Mouse (Mus musculus): ENCODE measurements around the gene Abat. TPM values are rescaled to one million over a fixed set of nuclear protein-coding genes. Genes with fewer than 3 reads are reported as not detected.

The Abat gene
- polyA plus RNA-seq, 1 experiment from 2014 or later, result 18.1 TPM

GRCm38 (mm10) chr16:8596336-8596735 lies 83.1 kb downstream of the Abat start:
- DNase-seq (ENCODE audit: low spot score, missing footprints) (no peak), ATAC-seq (ENCODE audit: low FRiP score) (no peak)
- H3K4me1 ChIP-seq (ENCODE audit: control insufficient read depth, insufficient read depth, low read length), result no peaks in the 10 kb centered on the region
- 71% methylated on average over 4 of the region's 4 CpGs for WGBS
- no peak overlapping the region for H3K27ac ChIP-seq (ENCODE audit: low read depth, low read length)
- no peak overlapping the region for H3K9ac ChIP-seq (ENCODE audit: low read length)
- H3K9me3 ChIP-seq (ENCODE audit: control insufficient read depth, low read length), result no peaks in the 10 kb centered on the region
- H3K27me3 ChIP-seq (ENCODE audit: control insufficient read depth, insufficient read depth, low read length), result no peaks in the 10 kb centered on the region
- no peaks in the 10 kb centered on the region for H3K36me3 ChIP-seq (ENCODE audit: control insufficient read depth, insufficient read depth, low read length)
- no peak overlapping the region for H3K4me2 ChIP-seq
- H3K4me3 ChIP-seq (ENCODE audit: low read depth, low read length), result no peak overlapping the region

GRCm38 (mm10) chr16:8597516-8597915 lies 84.3 kb downstream of the Abat start:
- Histone ChIP-seq H3K36me3 (ENCODE audit: control insufficient read depth, insufficient read depth, low read length) (no peaks in the 10 kb centered on the region), H3K9ac (ENCODE audit: low read length) (no peak overlapping the region), H3K27me3 (ENCODE audit: control insufficient read depth, insufficient read depth, low read length) (no peaks in the 10 kb centered on the region), H3K4me3 (ENCODE audit: low read depth, low read length) (no peak overlapping the region), H3K27ac (ENCODE audit: low read depth, low read length) (no peak overlapping the region), H3K4me1 (ENCODE audit: control insufficient read depth, insufficient read depth, low read length) (no peaks in the 10 kb centered on the region), H3K9me3 (ENCODE audit: control insufficient read depth, low read length) (no peaks in the 10 kb centered on the region), H3K4me2 (no peak overlapping the region)
- no peak for DNase-seq (ENCODE audit: low spot score, missing footprints)
- 82% methylated on average over 5 of the region's 5 CpGs for WGBS
- no peak for ATAC-seq (ENCODE audit: low FRiP score)

- Histone ChIP-seq H3K9ac (ENCODE audit: low read length) (no peak overlapping the region), H3K27me3 (ENCODE audit: control insufficient read depth, insufficient read depth, low read length) (no peaks in the 10 kb centered on the region), H3K9me3 (ENCODE audit: control insufficient read depth, low read length) (no peaks in the 10 kb centered on the region), H3K4me1 (ENCODE audit: control insufficient read depth, insufficient read depth, low read length) (no peaks in the 10 kb centered on the region), H3K4me3 (ENCODE audit: low read depth, low read length) (no peak overlapping the region), H3K27ac (ENCODE audit: low read depth, low read length) (no peak overlapping the region), H3K36me3 (ENCODE audit: control insufficient read depth, insufficient read depth, low read length) (no peaks in the 10 kb centered on the region), H3K4me2 (no peak overlapping the region)
- 88% methylated on average over 3 of the region's 3 CpGs for WGBS
- ATAC-seq (ENCODE audit: low FRiP score) (no peak), DNase-seq (ENCODE audit: low spot score, missing footprints) (no peak)
Observed at GRCm38 (mm10) chr16:8603789-8604188, 90.6 kb downstream of the Abat start.

DNA sequence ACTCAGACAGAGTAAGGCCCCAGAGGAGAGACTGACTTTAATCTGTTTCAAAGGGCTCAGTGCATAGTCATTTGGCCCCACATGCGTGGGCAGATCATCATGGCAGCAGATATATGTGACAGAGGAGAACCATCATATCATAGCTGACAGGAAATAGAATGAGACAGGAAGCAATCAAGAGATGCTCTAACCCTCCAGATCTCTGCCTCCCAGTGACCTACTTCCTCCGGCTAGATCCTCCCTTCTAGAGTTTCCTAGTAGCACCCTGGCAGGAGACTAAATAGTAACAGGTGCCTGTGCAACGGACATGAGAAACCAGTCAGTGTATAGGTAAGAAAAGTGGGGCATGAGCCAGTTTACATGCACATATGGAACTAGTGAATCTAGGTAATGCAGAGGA lies 97.2 kb downstream of the Abat start:
- Histone ChIP-seq H3K27ac (ENCODE audit: low read depth, low read length) (no peak overlapping the region), H3K36me3 (ENCODE audit: control insufficient read depth, insufficient read depth, low read length) (no peaks in the 10 kb centered on the region), H3K4me3 (ENCODE audit: low read depth, low read length) (no peak overlapping the region), H3K9ac (ENCODE audit: low read length) (no peak overlapping the region), H3K9me3 (ENCODE audit: control insufficient read depth, low read length) (no peaks in the 10 kb centered on the region), H3K4me1 (ENCODE audit: control insufficient read depth, insufficient read depth, low read length) (no peaks in the 10 kb centered on the region), H3K27me3 (ENCODE audit: control insufficient read depth, insufficient read depth, low read length) (no peaks in the 10 kb centered on the region), H3K4me2 (no peak overlapping the region)
- ATAC-seq (ENCODE audit: low FRiP score) (no peak), DNase-seq (ENCODE audit: low spot score, missing footprints) (no peak)
- WGBS, result 87% methylated on average over 3 of the region's 3 CpGs

DNA sequence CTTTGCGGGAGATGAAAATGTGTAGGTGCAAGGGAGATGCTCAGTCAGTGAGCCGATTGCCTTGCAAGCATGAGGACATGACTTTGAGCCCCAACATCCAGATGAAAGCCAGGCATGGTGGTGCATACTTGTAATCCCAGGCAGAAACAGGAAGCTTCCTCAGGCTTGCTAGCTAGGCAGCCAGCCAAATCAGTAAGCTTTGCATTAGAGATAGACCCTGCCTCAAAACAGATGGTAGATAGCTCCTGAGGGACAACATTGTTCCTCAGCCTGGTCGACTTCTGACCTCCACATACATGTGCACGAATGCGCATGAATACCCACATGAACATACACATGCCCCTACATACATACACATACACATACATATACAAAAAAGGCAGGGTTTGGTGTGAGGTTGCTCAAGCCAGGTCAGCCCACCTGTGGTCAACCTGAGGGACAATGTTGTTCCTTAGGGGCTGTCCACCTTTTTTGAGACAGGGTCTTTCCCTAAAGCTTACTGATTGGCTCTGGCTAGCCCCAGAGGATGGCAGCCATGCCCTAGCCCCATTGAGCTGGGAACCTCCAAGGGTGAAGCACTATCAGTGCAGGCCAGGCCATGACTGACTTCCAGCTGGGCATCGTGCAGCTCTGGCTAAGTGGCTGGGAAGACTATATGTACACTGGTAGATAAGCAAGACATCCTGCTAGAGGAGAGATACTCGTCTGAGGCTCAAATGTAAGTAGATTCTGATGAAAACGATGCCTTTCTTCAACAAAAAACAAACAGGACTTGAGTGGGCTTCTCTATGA lies 99.2 kb downstream of the Abat start:
- Histone ChIP-seq H3K9ac (ENCODE audit: low read length) (no peak overlapping the region), H3K27me3 (ENCODE audit: control insufficient read depth, insufficient read depth, low read length) (no peaks in the 10 kb centered on the region), H3K36me3 (ENCODE audit: control insufficient read depth, insufficient read depth, low read length) (no peaks in the 10 kb centered on the region), H3K9me3 (ENCODE audit: control insufficient read depth, low read length) (no peaks in the 10 kb centered on the region), H3K4me1 (ENCODE audit: control insufficient read depth, insufficient read depth, low read length) (no peaks in the 10 kb centered on the region), H3K4me2 (no peak overlapping the region), H3K4me3 (ENCODE audit: low read depth, low read length) (no peak overlapping the region), H3K27ac (ENCODE audit: low read depth, low read length) (no peak overlapping the region)
- DNase-seq (ENCODE audit: low spot score, missing footprints) (no peak), ATAC-seq (ENCODE audit: low FRiP score) (no peak)
- WGBS, result 87% methylated on average over 8 of the region's 8 CpGs

- DNase-seq (ENCODE audit: low spot score, missing footprints) (no peak), ATAC-seq (ENCODE audit: low FRiP score) (no peak)
- Histone ChIP-seq H3K4me1 (ENCODE audit: control insufficient read depth, insufficient read depth, low read length) (no peaks in the 10 kb centered on the region), H3K4me2 (no peak overlapping the region), H3K27ac (ENCODE audit: low read depth, low read length) (no peak overlapping the region), H3K9me3 (ENCODE audit: control insufficient read depth, low read length) (no peaks in the 10 kb centered on the region), H3K9ac (ENCODE audit: low read length) (no peak overlapping the region), H3K36me3 (ENCODE audit: control insufficient read depth, insufficient read depth, low read length) (no peaks in the 10 kb centered on the region), H3K27me3 (ENCODE audit: control insufficient read depth, insufficient read depth, low read length) (no peaks in the 10 kb centered on the region), H3K4me3 (ENCODE audit: low read depth, low read length) (no peak overlapping the region)
- 74% methylated on average over 4 of the region's 4 CpGs for WGBS
Observed at GRCm38 (mm10) chr16:8613039-8613438, 99.8 kb downstream of the Abat start.

- Histone ChIP-seq H3K4me3 (ENCODE audit: low read depth, low read length) (no peak overlapping the region), H3K9ac (ENCODE audit: low read length) (no peak overlapping the region), H3K4me2 (no peak overlapping the region), H3K27me3 (ENCODE audit: control insufficient read depth, insufficient read depth, low read length) (no peaks in the 10 kb centered on the region), H3K4me1 (ENCODE audit: control insufficient read depth, insufficient read depth, low read length) (no peaks in the 10 kb centered on the region), H3K27ac (ENCODE audit: low read depth, low read length) (no peak overlapping the region), H3K36me3 (ENCODE audit: control insufficient read depth, insufficient read depth, low read length) (no peaks in the 10 kb centered on the region), H3K9me3 (ENCODE audit: control insufficient read depth, low read length) (no peaks in the 10 kb centered on the region)
- no peak for DNase-seq (ENCODE audit: low spot score, missing footprints)
- ATAC-seq (ENCODE audit: low FRiP score), result no peak
- 81% methylated on average over 3 of the region's 3 CpGs for WGBS
Observed at GRCm38 (mm10) chr16:8613447-8613846, 100.2 kb downstream of the Abat start.

- H3K4me3 ChIP-seq (ENCODE audit: low read depth, low read length), result no peak overlapping the region
- 36% methylated on average over 10 of the region's 10 CpGs for WGBS
Observed at GRCm38 (mm10) chr16:8619659-8620314, 106.6 kb downstream of the Abat start.

DNA sequence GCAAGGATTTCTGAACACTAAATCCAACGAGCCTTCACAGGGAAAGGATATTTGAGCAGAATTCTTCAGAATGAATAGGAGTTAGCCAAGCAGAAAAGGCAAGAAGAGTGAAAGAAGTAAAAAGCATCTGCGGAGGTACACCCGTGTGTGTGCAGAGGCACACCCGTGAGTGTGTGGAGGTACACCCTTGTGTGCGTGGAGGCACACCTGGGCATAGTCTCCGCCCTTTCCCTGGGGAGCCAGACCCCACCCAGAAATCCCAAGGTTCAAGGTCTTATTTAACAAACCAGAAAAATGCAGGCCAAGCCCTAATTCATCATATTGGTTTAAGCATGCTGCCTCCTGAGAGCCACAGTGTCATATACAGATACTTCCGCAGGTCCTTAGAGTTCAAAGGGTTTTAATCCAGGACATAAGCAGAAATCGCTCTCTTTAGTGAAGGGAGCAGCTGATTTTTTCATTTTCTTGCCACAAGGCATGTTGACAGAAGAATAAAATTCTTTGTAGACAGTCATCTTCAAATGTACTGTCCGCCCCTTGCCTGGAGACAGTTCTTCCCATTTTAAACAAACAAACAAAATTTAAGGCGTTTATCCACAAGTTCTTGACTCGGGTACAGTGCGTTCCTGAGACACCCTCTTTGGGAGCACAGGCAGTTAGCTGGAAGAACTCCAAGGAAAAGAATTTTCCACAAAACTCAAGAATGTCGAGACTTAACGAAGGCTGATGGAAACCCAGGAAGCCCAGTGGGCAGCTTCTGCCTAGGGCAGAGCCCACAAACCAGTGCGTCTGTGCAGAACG lies 107.3 kb downstream of the Abat start:
- Histone ChIP-seq H3K4me3 (ENCODE audit: low read depth, low read length) (no peak overlapping the region), H3K27ac (ENCODE audit: low read depth, low read length) (no peak overlapping the region), H3K27me3 (ENCODE audit: control insufficient read depth, insufficient read depth, low read length) (no peaks in the 10 kb centered on the region), H3K36me3 (ENCODE audit: control insufficient read depth, insufficient read depth, low read length) (no peaks in the 10 kb centered on the region), H3K4me1 (ENCODE audit: control insufficient read depth, insufficient read depth, low read length) (peaks cover 12% of the 10 kb centered on the region), H3K9ac (ENCODE audit: low read length) (no peak overlapping the region), H3K4me2 (no peak overlapping the region), H3K9me3 (ENCODE audit: control insufficient read depth, low read length) (no peaks in the 10 kb centered on the region)
- ATAC-seq (ENCODE audit: low FRiP score) (no peak), DNase-seq (ENCODE audit: low spot score, missing footprints) (no peak)
- WGBS, result 80% methylated on average over 16 of the region's 16 CpGs

More at GRCm38 (mm10) chr16:8619659-8620314, 106.6 kb downstream of the Abat start:
- H3K36me3 ChIP-seq (ENCODE audit: control insufficient read depth, insufficient read depth, low read length), result no peaks in the 10 kb centered on the region
- H3K4me2 ChIP-seq, result no peak overlapping the region
- no peaks in the 10 kb centered on the region for H3K9me3 ChIP-seq (ENCODE audit: control insufficient read depth, low read length)
- H3K9ac ChIP-seq (ENCODE audit: low read length), result no peak overlapping the region
- ATAC-seq (ENCODE audit: low FRiP score), result 0 out of 2 replicates have a peak, but pooled peaks have one; percentile 22
- no peaks in the 10 kb centered on the region for H3K27me3 ChIP-seq (ENCODE audit: control insufficient read depth, insufficient read depth, low read length)
- no peak for DNase-seq (ENCODE audit: low spot score, missing footprints)
- peaks cover 12% of the 10 kb centered on the region for H3K4me1 ChIP-seq (ENCODE audit: control insufficient read depth, insufficient read depth, low read length)
- no peak overlapping the region for H3K27ac ChIP-seq (ENCODE audit: low read depth, low read length)
